Mouse (Mus musculus) liver, adult 2 months (tissue): ENCODE measurements around the gene Cdh16.

Experiments used
- CTCF ChIP-seq: fragments of 200-500 bp; IDR thresholded peaks from 2 replicates; pipeline ENCODE4 v1.5.1; 2011; ENCODE audit warnings: low read depth, low read length, control low read depth
- POLR2A ChIP-seq: fragments of 200-500 bp; IDR thresholded peaks from 2 replicates; pipeline ENCODE4 v1.6.1; 2011; ENCODE audit warnings: low read length, control low read depth; ENCODE audit not compliant: insufficient read depth; ENCODE audit errors: extremely low read depth

DNA sequence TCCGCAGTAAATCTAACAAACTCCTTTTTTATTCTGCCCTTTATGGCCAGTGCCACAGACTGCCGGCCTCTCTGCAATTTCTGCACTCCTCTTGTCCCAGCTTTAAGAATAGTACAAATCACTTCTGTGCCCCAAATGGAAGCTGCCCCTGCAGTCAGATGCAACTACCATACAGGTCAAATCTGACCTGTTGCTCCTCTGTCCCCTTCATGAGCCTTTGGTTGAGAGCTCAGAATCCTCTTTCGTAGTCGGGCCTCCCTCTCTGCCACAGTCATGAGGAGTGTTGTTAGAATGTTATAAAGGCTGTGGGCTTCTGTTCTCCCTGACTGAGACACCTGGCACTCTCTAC, 21.0 kb downstream of the Cdh16 start:
- TF ChIP-seq POLR2A (no peak), CTCF (no peak)
